Mouse (Mus musculus) stomach, postnatal 0 days (tissue): Measurements from ENCODE around the gene Chst15. TPM values are rescaled to one million over a fixed set of nuclear protein-coding genes. Genes with fewer than 3 reads are reported as not detected.

Experiments
- ATAC-seq: fragments of 200-750 bp; cut with Nextera tagmentation; 2 replicates; pipeline ENCODE4 v1.8.0; 2017; ENCODE audit not compliant: low FRiP score, low TSS enrichment
- DNase-seq: peaks from one replicate; pipeline ENCODE4 v3.0.0-alpha.2; 2016; ENCODE audit warnings: low spot score
- H3K27ac ChIP-seq: fragments of 300-500 bp; sonication (generic); replicated peaks from 2 replicates; pipeline ENCODE4 v1.5.1; 2014; ENCODE audit warnings: mild to moderate bottlenecking, control low read depth
- H3K27me3 ChIP-seq: fragments of 300-500 bp; sonication (generic); 2 replicates; pipeline ENCODE4 v1.6.1; 2014; ENCODE audit warnings: low read length; ENCODE audit not compliant: control insufficient read depth, insufficient read depth
- H3K36me3 ChIP-seq: fragments of 300-500 bp; sonication (generic); 2 replicates; pipeline ENCODE4 v1.6.1; 2014; ENCODE audit warnings: low read length, mixed read lengths; ENCODE audit not compliant: control insufficient read depth, insufficient read depth
- H3K4me1 ChIP-seq: fragments of 300-500 bp; sonication (generic); replicated peaks from 2 replicates; pipeline ENCODE4 v1.6.1; 2014; ENCODE audit warnings: antibody characterized with exemption; ENCODE audit not compliant: control insufficient read depth, insufficient read depth
- H3K4me2 ChIP-seq: fragments of 300-500 bp; sonication (generic); replicated peaks from 2 replicates; pipeline ENCODE4 v1.6.1; 2014; ENCODE audit warnings: low read depth, mild to moderate bottlenecking, control low read depth, moderate library complexity
- H3K4me3 ChIP-seq: fragments of 300-500 bp; sonication (generic); 2 replicates; pipeline ENCODE4 v1.5.1; 2014; ENCODE audit warnings: low read depth, low read length, control low read depth
- H3K9ac ChIP-seq: fragments of 300-500 bp; sonication (generic); 2 replicates; pipeline ENCODE4 v1.6.1; 2014; ENCODE audit warnings: mild to moderate bottlenecking, low read length, control low read depth, mixed read lengths
- H3K9me3 ChIP-seq: fragments of 300-500 bp; sonication (generic); 2 replicates; pipeline ENCODE4 v1.6.1; 2016; ENCODE audit warnings: low read length; ENCODE audit not compliant: control insufficient read depth
- CTCF ChIP-seq: IDR thresholded peaks from 2 replicates; pipeline ENCODE4 v1.5.1; 2016; ENCODE audit warnings: antibody characterized with exemption, low read depth, mild to moderate bottlenecking, moderate library complexity
- EP300 ChIP-seq: optimal IDR thresholded peaks from 2 replicates; pipeline ENCODE3; 2016; ENCODE audit warnings: antibody characterized with exemption
- WGBS: fragments of 180-500 bp; shearing (Covaris S2); extraction: QIAGEN DNeasy Blood & Tissue Kit; methylation state at CpG from one replicate; pipeline ENCODE4 v1.1.7; 2014; 5-methylcytosine and 5-hydroxymethylcytosine counted together
- polyA plus RNA-seq: library from polyadenylated mRNA; unstranded; fragments of >200 nt; fragmentation: Nextera tagmentation; extraction: Ambion mirVana; gene quantifications from 2 replicates; pipeline ENCODE4 v1.2.1, GENCODE M21; 2015

Gene Chst15
- polyA plus RNA-seq, 1 experiment from 2014 or later: 11.5 TPM

DNA sequence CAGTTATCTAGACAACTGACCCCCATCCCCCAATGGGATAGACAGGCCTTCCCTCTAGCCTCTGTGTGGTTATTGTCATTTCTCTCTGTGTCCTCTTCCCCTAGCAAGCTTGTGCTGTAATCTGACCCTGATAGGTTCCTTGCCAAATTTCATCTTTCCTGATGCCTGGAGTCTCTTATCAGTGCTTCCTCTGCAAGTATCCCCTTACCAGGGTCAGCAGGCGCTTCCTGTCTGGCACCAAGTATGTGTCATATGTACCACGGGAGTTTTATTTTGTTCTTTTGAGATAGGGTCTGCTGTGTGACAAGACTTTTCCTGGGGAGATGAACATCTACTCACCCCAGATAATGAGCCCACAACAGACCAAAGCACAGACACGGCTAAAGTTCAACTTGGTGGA, 38.4 kb downstream of the Chst15 start:
- WGBS: 69% methylated on average over 3 of the region's 3 CpGs
- no peak for DNase-seq

DNA sequence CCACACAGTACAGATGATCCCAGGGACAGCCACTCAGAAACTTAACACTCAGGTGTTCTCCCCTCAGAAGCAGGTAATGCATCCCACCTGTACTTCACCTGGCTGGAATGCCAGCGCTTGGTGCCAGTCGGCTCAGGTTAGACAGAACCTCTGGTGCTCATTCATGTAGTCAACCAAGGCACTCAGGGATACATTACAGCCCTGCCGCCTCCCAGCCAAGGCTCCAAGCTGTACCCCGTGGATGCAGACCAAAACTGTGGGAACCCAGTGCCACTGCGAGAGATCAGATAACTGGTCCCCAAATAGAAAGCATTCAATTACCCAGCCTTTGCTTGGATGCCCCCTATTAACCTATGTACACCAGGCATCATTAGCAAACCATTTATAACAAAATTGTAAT, 40.7 kb downstream of the Chst15 start:
- H3K4me2 ChIP-seq: no peak overlapping the region
- H3K4me1 ChIP-seq: no peaks in the 10 kb centered on the region
- no peaks in the 10 kb centered on the region for H3K36me3 ChIP-seq
- no peaks in the 10 kb centered on the region for H3K27me3 ChIP-seq
- no peak overlapping the region for H3K9ac ChIP-seq
- no peak overlapping the region for H3K27ac ChIP-seq
- H3K4me3 ChIP-seq: no peak overlapping the region
- WGBS: 88% methylated on average over 5 of the region's 5 CpGs
- ATAC-seq (no peak), DNase-seq (no peak)
- TF ChIP-seq CTCF (no peak), EP300 (no peak)
- no peaks in the 10 kb centered on the region for H3K9me3 ChIP-seq

More for the DNA sequence above, 38.4 kb downstream of the Chst15 start:
- no peaks in the 10 kb centered on the region for H3K27me3 ChIP-seq
- H3K36me3 ChIP-seq: no peaks in the 10 kb centered on the region
- no peaks in the 10 kb centered on the region for H3K9me3 ChIP-seq
- no peak for ATAC-seq
- no peak overlapping the region for H3K27ac ChIP-seq
- no peak overlapping the region for H3K9ac ChIP-seq
- H3K4me2 ChIP-seq: no peak overlapping the region
- H3K4me3 ChIP-seq: no peak overlapping the region
- TF ChIP-seq CTCF (no peak), EP300 (no peak)
- H3K4me1 ChIP-seq: no peaks in the 10 kb centered on the region

DNA sequence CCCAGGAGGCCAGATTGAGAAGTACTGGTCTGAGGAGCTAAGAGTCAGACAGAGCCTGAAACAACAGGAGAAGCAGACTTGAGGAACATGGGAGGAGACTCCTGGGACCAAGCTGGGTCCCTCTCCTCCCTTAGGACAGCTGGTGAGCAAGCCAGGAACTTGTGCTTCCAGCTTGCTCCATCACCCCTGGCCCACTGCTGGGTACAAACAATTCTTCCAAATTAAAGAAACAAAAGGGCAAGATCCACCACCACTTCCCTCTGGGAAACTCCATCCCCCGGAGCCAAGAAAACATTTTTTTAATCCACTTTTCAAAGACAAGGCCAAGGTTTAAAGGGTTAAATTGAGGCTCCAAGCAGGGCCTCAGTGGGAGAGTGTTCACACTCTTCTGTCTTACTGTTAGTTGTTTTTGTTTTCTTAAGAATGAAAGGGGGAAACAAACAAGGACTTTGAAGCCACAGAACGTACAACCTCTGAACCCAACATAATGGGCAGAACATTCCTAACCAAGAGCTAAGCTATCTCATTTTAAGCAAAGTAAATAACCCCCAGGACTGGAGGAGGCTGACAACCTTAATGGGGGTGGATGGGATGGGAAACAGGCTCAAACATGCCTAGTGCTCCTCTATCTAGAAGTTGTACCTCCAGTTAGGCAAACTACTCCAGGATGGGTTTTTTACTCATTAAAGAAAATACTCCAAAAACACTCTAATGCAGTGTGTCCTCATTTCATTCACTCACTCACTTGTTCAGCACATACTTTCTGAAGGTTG, 43.1 kb downstream of the Chst15 start:
- ATAC-seq: no peak
- Histone ChIP-seq H3K27me3 (no peaks in the 10 kb centered on the region), H3K9me3 (no peaks in the 10 kb centered on the region), H3K27ac (0 out of 2 replicates have a peak overlapping the region, but pooled peaks have one; percentile 0), H3K36me3 (no peaks in the 10 kb centered on the region; the same call in 1 of the 2 replicates), H3K4me3 (no peak overlapping the region), H3K9ac (no peak overlapping the region), H3K4me1 (no peaks in the 10 kb centered on the region), H3K4me2 (no peak overlapping the region)
- 61% methylated on average over 2 of the region's 2 CpGs for WGBS
- TF ChIP-seq EP300: no peak
- no peak for TF ChIP-seq CTCF
- DNase-seq: no peak

DNA sequence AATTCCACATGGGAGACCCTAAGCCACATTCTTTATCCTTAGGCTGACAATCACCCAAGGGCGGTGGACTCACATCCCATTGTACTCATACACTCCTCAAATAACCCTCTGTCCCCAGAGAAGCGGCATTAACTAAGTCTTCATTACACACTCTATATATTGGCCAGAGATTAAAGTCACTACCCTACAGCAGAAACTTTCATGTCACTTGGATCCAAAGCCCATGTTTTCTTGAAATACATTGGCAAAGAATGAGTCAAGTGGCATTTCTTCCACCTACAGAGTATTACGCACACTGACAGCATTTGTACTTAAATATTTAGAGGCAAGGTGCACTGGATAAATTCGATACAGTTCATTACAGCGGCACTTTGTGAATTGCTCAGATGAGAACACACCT, 44.0 kb downstream of the Chst15 start:
- Histone ChIP-seq H3K4me3 (no peak overlapping the region), H3K9me3 (no peaks in the 10 kb centered on the region), H3K27ac (no peak overlapping the region), H3K4me1 (no peaks in the 10 kb centered on the region; the same call in 1 of the 2 replicates), H3K9ac (no peak overlapping the region), H3K36me3 (peaks cover 7% of the 10 kb centered on the region; the same call in 1 of the 2 replicates), H3K27me3 (no peaks in the 10 kb centered on the region), H3K4me2 (no peak overlapping the region)
- ATAC-seq: no peak
- WGBS: 94% methylated on average over 5 of the region's 5 CpGs
- TF ChIP-seq EP300: no peak
- no peak for TF ChIP-seq CTCF
- DNase-seq: no peak

DNA sequence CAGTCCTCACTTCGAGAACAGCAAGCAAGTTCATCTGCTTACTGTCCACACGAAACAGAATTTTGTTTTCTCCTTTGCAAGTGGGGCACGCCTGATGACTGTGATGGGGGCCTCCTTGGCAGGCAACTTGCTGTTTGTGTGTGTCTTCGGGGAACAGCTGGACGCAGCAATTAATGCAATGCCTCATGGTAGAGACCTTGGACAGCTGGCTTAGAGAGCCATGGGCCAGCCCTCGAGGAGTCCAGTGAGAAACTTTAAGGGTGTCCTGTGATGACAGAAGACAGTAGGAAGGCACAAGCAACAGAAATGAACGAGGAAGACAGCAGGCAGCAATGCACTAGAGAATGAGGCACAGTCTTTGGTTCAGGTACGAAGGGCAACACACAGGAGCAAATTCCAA, 46.7 kb downstream of the Chst15 start:
- Histone ChIP-seq H3K27ac (0 out of 2 replicates have a peak overlapping the region, but pooled peaks have one; percentile 24), H3K36me3 (peaks cover 16% of the 10 kb centered on the region; the same call in 1 of the 2 replicates), H3K9me3 (no peaks in the 10 kb centered on the region), H3K9ac (no peak overlapping the region), H3K4me1 (no peaks in the 10 kb centered on the region; the same call in 1 of the 2 replicates), H3K4me3 (no peak overlapping the region), H3K27me3 (no peaks in the 10 kb centered on the region), H3K4me2 (no peak overlapping the region)
- ATAC-seq: 0 out of 2 replicates have a peak, but pooled peaks have one; percentile 32
- TF ChIP-seq EP300 (no peak), CTCF (no peak)
- no peak for DNase-seq
- WGBS: 66% methylated on average over 8 of the region's 8 CpGs

DNA sequence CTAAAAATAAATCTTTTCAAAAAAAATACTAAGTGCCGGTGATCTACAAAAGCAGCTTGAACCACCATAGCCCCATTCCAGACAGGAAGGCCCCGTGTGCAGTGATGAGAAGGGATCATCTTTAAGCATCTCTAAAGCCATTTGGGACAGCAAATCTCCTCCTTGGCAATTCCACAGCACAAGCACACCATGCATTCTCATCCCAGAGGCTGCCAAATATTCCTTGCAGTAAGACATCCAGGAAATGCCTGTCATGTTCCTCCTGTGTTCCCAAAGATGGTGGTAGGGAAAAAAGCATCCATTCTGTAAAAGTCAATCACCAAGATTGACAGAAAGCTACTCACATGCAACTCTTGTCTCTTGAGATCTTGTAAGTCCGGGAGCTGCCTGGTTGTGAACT, 47.4 kb downstream of the Chst15 start:
- Histone ChIP-seq H3K4me2 (no peak overlapping the region), H3K27me3 (no peaks in the 10 kb centered on the region), H3K27ac (no peak overlapping the region), H3K9ac (no peak overlapping the region), H3K4me1 (no peaks in the 10 kb centered on the region; the same call in 1 of the 2 replicates), H3K4me3 (no peak overlapping the region), H3K9me3 (no peaks in the 10 kb centered on the region), H3K36me3 (peaks cover 16% of the 10 kb centered on the region; the same call in 1 of the 2 replicates)
- ATAC-seq (no peak), DNase-seq (no peak)
- no peak for TF ChIP-seq CTCF
- TF ChIP-seq EP300: no peak
- 62% methylated on average over 3 of the region's 3 CpGs for WGBS
